Mouse (Mus musculus) embryonic fibroblast, embryonic 13.5 days (primary cell): ENCODE measurements around the gene Mgmt.

ENCODE experiments used
- CTCF ChIP-seq: IDR thresholded peaks from 2 replicates; pipeline ENCODE4 v1.5.1; 2011; ENCODE audit warnings: mild to moderate bottlenecking, control low read depth, low read length, moderate library complexity, borderline replicate concordance; ENCODE audit not compliant: insufficient read depth
- POLR2A ChIP-seq: IDR thresholded peaks from 2 replicates; pipeline ENCODE4 v1.6.1; 2011; ENCODE audit warnings: low read depth, mild to moderate bottlenecking, control low read depth, low read length, moderate library complexity

DNA sequence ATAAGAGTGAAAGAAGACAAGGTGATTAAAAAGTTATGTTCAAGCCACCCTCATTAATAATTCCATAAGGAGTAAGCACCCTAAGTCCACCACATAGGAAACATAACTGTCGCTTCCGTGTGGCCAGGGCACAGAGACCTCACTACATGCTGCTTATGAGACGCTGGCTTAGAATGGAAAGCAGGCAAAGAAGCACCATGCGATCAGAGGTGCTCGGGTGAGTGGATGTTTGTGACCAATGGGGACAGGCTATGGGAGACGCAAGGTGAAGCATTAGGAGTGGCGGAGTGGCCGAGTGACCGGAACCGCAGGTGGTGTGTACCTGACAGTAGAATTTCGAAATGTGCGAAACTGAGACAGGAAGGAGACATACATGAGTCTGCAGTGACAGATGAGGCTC, 138.8 kb downstream of the Mgmt start:
- TF ChIP-seq POLR2A: no peak
- no peak for TF ChIP-seq CTCF
